Mouse (Mus musculus): Measurements from ENCODE around the gene Vps26c. TPM values are rescaled to one million over a fixed set of nuclear protein-coding genes. Genes with fewer than 3 reads are reported as not detected.

Vps26c gene
- total and polyA plus RNA-seq, 3 experiments, result 40.0 to 75.5 (median 46.9) TPM

- dilution Hi-C loops (cut with MboI; ENCODE audit: extremely low pct_ligation_motif_present, extremely low pct_unique_long_range_greater_than_20kb, low sequenced_read_pairs) (no loop called here), in situ Hi-C loops (cut with MboI; ENCODE audit: low pct_ligation_motif_present, low pct_unique_long_range_greater_than_20kb, low sequenced_read_pairs) (no loop called here)
- no peak for DNase-seq (ENCODE audit: extremely low read depth)
- Histone ChIP-seq H3K79me2 (replicated peaks; ENCODE audit: control insufficient read depth, extremely low read depth, insufficient read depth, poor library complexity, severe bottlenecking) (no peaks in the 10 kb centered on the region), H3K9ac (ENCODE audit: insufficient read depth, low read depth) (no peak overlapping the region), H3K27me3 (replicated peaks) (no peaks in the 10 kb centered on the region), H3K4me1 (ENCODE audit: control insufficient read depth in 1 of 2, insufficient read depth in 2 of 2) (peaks cover 0 to 11% of the 10 kb centered on the region in 2 experiments; a peak in 1 of 4 replicates), H3K4me3 (replicated peaks in 1 of 3; ENCODE audit: low read depth in 2 of 3, low read length in 2 of 3, poor library complexity in 1 of 3) (no peak overlapping the region), H3K4me2 (ENCODE audit: insufficient read depth, low read depth, poor library complexity, severe bottlenecking) (no peak overlapping the region), H3K36me3 (replicated peaks in 1 of 2; ENCODE audit: control insufficient read depth in 1 of 2, insufficient read depth in 1 of 2, low read length in 1 of 2) (peaks cover 67 to 95% of the 10 kb centered on the region in 2 experiments), H3K9me3 (replicated peaks; ENCODE audit: low read length) (no peaks in the 10 kb centered on the region), H3K27ac (ENCODE audit: insufficient read depth, low read depth) (no peak overlapping the region)
- TF ChIP-seq E2F4 (IDR thresholded peaks at IDR 0.05; ENCODE audit: insufficient replicate concordance, low read depth, low read length) (no peak), IRF4 (IDR thresholded peaks at IDR 0.05; ENCODE audit: low read depth, low read length) (no peak), RAD21 (IDR thresholded peaks at IDR 0.05; ENCODE audit: low read depth, low read length) (no peak), USF2 (conservative IDR thresholded peaks at IDR 0.05; ENCODE audit: low read depth, low read length) (no peak), USF1 (IDR thresholded peaks at IDR 0.05; ENCODE audit: low read depth, low read length) (no peak), TCF12 (IDR thresholded peaks at IDR 0.05; ENCODE audit: low read depth, low read length) (no peak), TBP (conservative IDR thresholded peaks at IDR 0.05; ENCODE audit: low read depth, low read length) (no peak), NRF1 (IDR thresholded peaks at IDR 0.05; ENCODE audit: low read depth, low read length) (no peak), PAX5 (IDR thresholded peaks at IDR 0.05; ENCODE audit: low read length) (no peak), JUND (conservative IDR thresholded peaks at IDR 0.05; ENCODE audit: low read depth, low read length) (no peak), BHLHE40 (IDR thresholded peaks at IDR 0.05; ENCODE audit: low read depth, low read length) (no peak), ETS1 (conservative IDR thresholded peaks at IDR 0.05; ENCODE audit: low read depth, low read length) (no peak), ZKSCAN1 (IDR thresholded peaks at IDR 0.05; ENCODE audit: borderline replicate concordance, low read depth, low read length) (no peak), HCFC1 (IDR thresholded peaks at IDR 0.05; ENCODE audit: low read depth, low read length) (no peak)
These were observed 72.5 kb downstream of the Vps26c start for GRCm38 (mm10) chr16:94454146-94454545.

DNA sequence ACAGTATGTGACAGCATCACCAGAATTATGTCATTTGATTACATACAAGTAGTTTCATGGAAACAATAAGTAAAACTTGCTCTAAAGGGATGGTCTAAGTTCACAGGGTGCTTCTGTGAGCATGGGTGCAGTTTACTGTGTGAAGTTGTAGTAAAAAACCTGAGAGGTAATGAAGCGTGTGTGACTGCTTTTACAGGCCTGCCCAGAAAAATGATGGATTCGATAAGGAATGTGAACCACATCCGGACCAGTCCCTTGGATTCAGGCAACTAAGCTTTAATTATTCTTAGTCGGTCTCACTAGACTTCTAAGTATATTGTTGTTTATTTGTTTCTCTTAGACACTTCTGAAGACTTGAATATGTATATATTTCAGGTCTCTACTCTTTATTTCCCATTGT is 73.9 kb downstream of the Vps26c start:
- Histone ChIP-seq H3K4me3 (replicated peaks in 1 of 3; ENCODE audit: low read depth in 2 of 3, low read length in 2 of 3, poor library complexity in 1 of 3) (no peak overlapping the region), H3K4me2 (ENCODE audit: insufficient read depth, low read depth, poor library complexity, severe bottlenecking) (no peak overlapping the region), H3K9me3 (replicated peaks; ENCODE audit: low read length) (no peaks in the 10 kb centered on the region), H3K36me3 (replicated peaks in 1 of 2; ENCODE audit: control insufficient read depth in 1 of 2, insufficient read depth in 1 of 2, low read length in 1 of 2) (peaks cover 64 to 95% of the 10 kb centered on the region in 2 experiments), H3K4me1 (ENCODE audit: control insufficient read depth in 1 of 2, insufficient read depth in 2 of 2) (peaks cover 0 to 8% of the 10 kb centered on the region in 2 experiments; a peak in 1 of 4 replicates), H3K27ac (ENCODE audit: insufficient read depth, low read depth) (no peak overlapping the region), H3K79me2 (replicated peaks; ENCODE audit: control insufficient read depth, extremely low read depth, insufficient read depth, poor library complexity, severe bottlenecking) (no peaks in the 10 kb centered on the region), H3K27me3 (replicated peaks) (no peaks in the 10 kb centered on the region), H3K9ac (ENCODE audit: insufficient read depth, low read depth) (no peak overlapping the region)
- no peak for DNase-seq (ENCODE audit: extremely low read depth)
- dilution Hi-C loops (cut with MboI; ENCODE audit: extremely low pct_ligation_motif_present, extremely low pct_unique_long_range_greater_than_20kb, low sequenced_read_pairs), result no loop called here
- in situ Hi-C loops (cut with MboI; ENCODE audit: low pct_ligation_motif_present, low pct_unique_long_range_greater_than_20kb, low sequenced_read_pairs), result no loop called here
- TF ChIP-seq MAZ (IDR thresholded peaks at IDR 0.05; ENCODE audit: low read depth, low read length) (no peak), CTCF (conservative IDR thresholded peaks at IDR 0.05 in 1 of 2, IDR thresholded peaks at IDR 0.05 in 1 of 2; ENCODE audit: low read depth in 2 of 2, low read length in 2 of 2) (no peak), KAT2A (IDR thresholded peaks at IDR 0.05; ENCODE audit: insufficient replicate concordance, low read length) (no peak), ZNF384 (IDR thresholded peaks at IDR 0.05; ENCODE audit: low read depth, low read length) (no peak)
